Mouse (Mus musculus): ENCODE measurements at regions not wholly inside any gene's neighbourhood (a gene's known extent, or its start where the extent isn't known, plus 50 kb on each side); places are given as distances from the start of the nearest gene placed in this dataset.

DNA sequence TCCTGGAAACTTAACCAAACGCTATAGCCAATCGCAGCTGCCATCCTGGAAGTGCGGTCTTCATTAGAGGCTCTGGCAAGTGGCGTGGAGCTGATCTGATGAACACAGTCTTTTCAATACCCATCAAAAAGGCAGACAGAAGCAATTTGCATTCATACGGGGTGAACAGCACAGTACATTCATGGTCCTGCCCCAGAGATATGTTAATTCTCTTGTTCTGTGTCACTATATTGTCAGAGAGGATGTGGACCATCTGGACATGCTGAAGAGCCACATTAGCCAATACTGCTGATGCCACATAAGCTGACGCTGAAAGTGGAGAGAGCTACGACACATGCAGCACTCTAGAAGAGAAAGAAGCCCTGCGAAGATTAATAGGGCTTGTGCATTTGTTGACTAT is 267.6 kb downstream of the Pmp22 start:
- H3K4me3 ChIP-seq: no peak overlapping the region
- no peaks in the 10 kb centered on the region for H3K79me2 ChIP-seq (ENCODE audit: control insufficient read depth, insufficient read depth)
- no peaks in the 10 kb centered on the region for H3K36me3 ChIP-seq (ENCODE audit: control insufficient read depth, insufficient read depth)
- no peaks in the 10 kb centered on the region for H3K27me3 ChIP-seq (ENCODE audit: control insufficient read depth, insufficient read depth, insufficient read length)
- no peak overlapping the region for H3K4me2 ChIP-seq (ENCODE audit: low read depth)
- TF ChIP-seq MYOD1 (IDR thresholded peaks at IDR 0.05; ENCODE audit: control insufficient read depth in 1 of 3, insufficient read length in 2 of 3, low read depth in 2 of 3): no peak
- TF ChIP-seq MAX (IDR thresholded peaks at IDR 0.05; ENCODE audit: low read depth): no peak
- TF ChIP-seq MYOG (IDR thresholded peaks at IDR 0.05; ENCODE audit: control insufficient read depth in 1 of 3, insufficient read depth in 1 of 3, insufficient read length in 2 of 3, low read depth in 2 of 3): no peak
- no peak for TF ChIP-seq SRF (IDR thresholded peaks at IDR 0.05; ENCODE audit: control insufficient read depth, insufficient read length, low read depth)
- TF ChIP-seq TCF12 (IDR thresholded peaks at IDR 0.05; ENCODE audit: insufficient read depth, poor library complexity, severe bottlenecking): no peak
- no peak for TF ChIP-seq CEBPB (IDR thresholded peaks at IDR 0.05; ENCODE audit: insufficient read depth, poor library complexity, severe bottlenecking)
- TF ChIP-seq POLR2A (IDR thresholded peaks at IDR 0.05; ENCODE audit: insufficient read length, low read depth): no peak
- no peak for TF ChIP-seq E2F4 (IDR thresholded peaks at IDR 0.05; ENCODE audit: insufficient read depth)
- no peak for TF ChIP-seq USF1 (IDR thresholded peaks at IDR 0.05; ENCODE audit: low read depth)
- TF ChIP-seq REST (IDR thresholded peaks at IDR 0.05; ENCODE audit: insufficient read depth, insufficient read length): no peak
- TF ChIP-seq POLR2AphosphoS2 (IDR thresholded peaks at IDR 0.05; ENCODE audit: insufficient read length, low read depth): no peak
- TF ChIP-seq TCF3 (IDR thresholded peaks at IDR 0.05; ENCODE audit: insufficient read length, low read depth): no peak
- H3ac ChIP-seq (ENCODE audit: control insufficient read depth, insufficient read length): no peak overlapping the region

GRCm38 (mm10) chr11:63402741-63403140 is 274.0 kb downstream of the Pmp22 start:
- TF ChIP-seq MYOD1 (IDR thresholded peaks at IDR 0.05; ENCODE audit: control insufficient read depth in 1 of 3, insufficient read length in 2 of 3, low read depth in 2 of 3) (no peak), TCF3 (IDR thresholded peaks at IDR 0.05; ENCODE audit: insufficient read length, low read depth) (no peak), POLR2AphosphoS2 (IDR thresholded peaks at IDR 0.05; ENCODE audit: insufficient read length, low read depth) (no peak), CEBPB (IDR thresholded peaks at IDR 0.05; ENCODE audit: insufficient read depth, poor library complexity, severe bottlenecking) (no peak), REST (IDR thresholded peaks at IDR 0.05; ENCODE audit: insufficient read depth, insufficient read length) (no peak), MYOG (IDR thresholded peaks at IDR 0.05; ENCODE audit: control insufficient read depth in 1 of 3, insufficient read depth in 1 of 3, insufficient read length in 2 of 3, low read depth in 2 of 3) (no peak)
- H3K36me3 ChIP-seq (ENCODE audit: control insufficient read depth, insufficient read depth): no peaks in the 10 kb centered on the region
- no peaks in the 10 kb centered on the region for H3K27me3 ChIP-seq (ENCODE audit: control insufficient read depth, insufficient read depth, insufficient read length)
- no peak overlapping the region for H3K4me2 ChIP-seq (ENCODE audit: low read depth)
- no peak overlapping the region for H3ac ChIP-seq (ENCODE audit: control insufficient read depth, insufficient read length)
- H3K4me3 ChIP-seq: no peak overlapping the region
- no peaks in the 10 kb centered on the region for H3K79me2 ChIP-seq (ENCODE audit: control insufficient read depth, insufficient read depth)

DNA sequence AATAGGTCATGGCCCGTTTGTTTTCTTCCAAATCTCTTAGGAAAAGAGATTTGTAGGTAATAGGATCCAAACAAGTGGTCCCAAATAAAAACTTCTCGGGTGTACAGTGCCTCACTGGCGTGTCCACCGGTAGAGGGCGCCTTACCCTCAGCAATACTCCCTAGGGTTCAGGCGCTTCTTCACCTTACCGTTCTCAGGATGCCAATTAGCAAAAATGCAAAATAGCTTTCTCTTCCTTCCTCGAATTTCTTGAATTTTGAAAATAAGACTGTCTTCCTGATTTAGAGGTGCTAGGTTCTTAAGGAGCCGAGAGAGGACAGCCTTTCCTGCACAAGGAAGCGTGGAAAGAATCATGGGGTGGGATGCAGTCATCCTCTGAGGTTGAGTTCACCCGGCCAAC is 275.9 kb downstream of the Pmp22 start:
- Histone ChIP-seq H3K27me3 (ENCODE audit: control insufficient read depth, insufficient read depth, insufficient read length) (no peaks in the 10 kb centered on the region), H3K36me3 (ENCODE audit: control insufficient read depth, insufficient read depth) (no peaks in the 10 kb centered on the region), H3K4me3 (no peak overlapping the region), H3K4me2 (ENCODE audit: low read depth) (no peak overlapping the region), H3ac (ENCODE audit: control insufficient read depth, insufficient read length) (no peak overlapping the region), H3K79me2 (ENCODE audit: control insufficient read depth, insufficient read depth) (no peaks in the 10 kb centered on the region)
- TF ChIP-seq POLR2AphosphoS2 (IDR thresholded peaks at IDR 0.05; ENCODE audit: insufficient read length, low read depth) (no peak), E2F4 (IDR thresholded peaks at IDR 0.05; ENCODE audit: insufficient read depth) (no peak), REST (IDR thresholded peaks at IDR 0.05; ENCODE audit: insufficient read depth, insufficient read length) (no peak), TCF12 (IDR thresholded peaks at IDR 0.05; ENCODE audit: insufficient read depth, poor library complexity, severe bottlenecking) (no peak), TCF3 (IDR thresholded peaks at IDR 0.05; ENCODE audit: insufficient read length, low read depth) (no peak), CEBPB (IDR thresholded peaks at IDR 0.05; ENCODE audit: insufficient read depth, poor library complexity, severe bottlenecking) (no peak), MYOG (IDR thresholded peaks at IDR 0.05; ENCODE audit: control insufficient read depth in 1 of 3, insufficient read depth in 1 of 3, insufficient read length in 2 of 3, low read depth in 2 of 3) (no peak), SRF (IDR thresholded peaks at IDR 0.05; ENCODE audit: control insufficient read depth, insufficient read length, low read depth) (no peak), POLR2A (IDR thresholded peaks at IDR 0.05; ENCODE audit: insufficient read length, low read depth) (no peak), USF1 (IDR thresholded peaks at IDR 0.05; ENCODE audit: low read depth) (no peak), MYOD1 (IDR thresholded peaks at IDR 0.05; ENCODE audit: control insufficient read depth in 1 of 3, insufficient read length in 2 of 3, low read depth in 2 of 3) (no peak), MAX (IDR thresholded peaks at IDR 0.05; ENCODE audit: low read depth) (no peak)

- no peaks in the 10 kb centered on the region for H3K27me3 ChIP-seq (ENCODE audit: control insufficient read depth, insufficient read depth, insufficient read length)
- no peak for TF ChIP-seq USF1 (IDR thresholded peaks at IDR 0.05; ENCODE audit: low read depth)
- TF ChIP-seq SRF (IDR thresholded peaks at IDR 0.05; ENCODE audit: control insufficient read depth, insufficient read length, low read depth): no peak
- TF ChIP-seq E2F4 (IDR thresholded peaks at IDR 0.05; ENCODE audit: insufficient read depth): no peak
- TF ChIP-seq MYOG (IDR thresholded peaks at IDR 0.05; ENCODE audit: control insufficient read depth in 1 of 3, insufficient read depth in 1 of 3, insufficient read length in 2 of 3, low read depth in 2 of 3): no peak
- TF ChIP-seq MYOD1 (IDR thresholded peaks at IDR 0.05; ENCODE audit: control insufficient read depth in 1 of 3, insufficient read length in 2 of 3, low read depth in 2 of 3): no peak
- no peak for TF ChIP-seq REST (IDR thresholded peaks at IDR 0.05; ENCODE audit: insufficient read depth, insufficient read length)
- TF ChIP-seq POLR2A (IDR thresholded peaks at IDR 0.05; ENCODE audit: insufficient read length, low read depth): no peak
- TF ChIP-seq TCF3 (IDR thresholded peaks at IDR 0.05; ENCODE audit: insufficient read length, low read depth): no peak
- TF ChIP-seq TCF12 (IDR thresholded peaks at IDR 0.05; ENCODE audit: insufficient read depth, poor library complexity, severe bottlenecking): no peak
- H3K4me3 ChIP-seq: no peak overlapping the region
Measured at GRCm38 (mm10) chr11:63409431-63409830, 280.6 kb downstream of the Pmp22 start.

GRCm38 (mm10) chr11:63410921-63411320 is 282.1 kb downstream of the Pmp22 start:
- no peak for TF ChIP-seq MYOD1 (IDR thresholded peaks at IDR 0.05; ENCODE audit: control insufficient read depth in 1 of 3, insufficient read length in 2 of 3, low read depth in 2 of 3)
- no peak for TF ChIP-seq USF1 (IDR thresholded peaks at IDR 0.05; ENCODE audit: low read depth)
- no peak for TF ChIP-seq CEBPB (IDR thresholded peaks at IDR 0.05; ENCODE audit: insufficient read depth, poor library complexity, severe bottlenecking)
- Histone ChIP-seq H3K36me3 (ENCODE audit: control insufficient read depth, insufficient read depth) (no peaks in the 10 kb centered on the region), H3ac (ENCODE audit: control insufficient read depth, insufficient read length) (no peak overlapping the region), H3K79me2 (ENCODE audit: control insufficient read depth, insufficient read depth) (no peaks in the 10 kb centered on the region), H3K4me3 (no peak overlapping the region), H3K27me3 (ENCODE audit: control insufficient read depth, insufficient read depth, insufficient read length) (no peaks in the 10 kb centered on the region), H3K4me2 (ENCODE audit: low read depth) (no peak overlapping the region)

More at GRCm38 (mm10) chr11:63409431-63409830, 280.6 kb downstream of the Pmp22 start:
- H3K4me2 ChIP-seq (ENCODE audit: low read depth): no peak overlapping the region
- no peak overlapping the region for H3ac ChIP-seq (ENCODE audit: control insufficient read depth, insufficient read length)
- H3K79me2 ChIP-seq (ENCODE audit: control insufficient read depth, insufficient read depth): no peaks in the 10 kb centered on the region
- no peaks in the 10 kb centered on the region for H3K36me3 ChIP-seq (ENCODE audit: control insufficient read depth, insufficient read depth)

Data from myocyte (in vitro differentiated cells).